Mouse (Mus musculus) heart, adult 2 months (tissue): Measurements from ENCODE around the gene Ucp2.

Experiments used
- CTCF ChIP-seq: fragments of 200-600 bp; IDR thresholded peaks from 2 replicates; pipeline ENCODE4 v1.8.1; 2022; ENCODE audit warnings: antibody characterized with exemption, mild to moderate bottlenecking, moderate library complexity
- POLR2A ChIP-seq: fragments of 200-500 bp; IDR thresholded peaks from 2 replicates; pipeline ENCODE4 v1.6.1; 2011; ENCODE audit warnings: mild to moderate bottlenecking, low read depth, low read length, control low read depth; ENCODE audit not compliant: insufficient read depth

DNA sequence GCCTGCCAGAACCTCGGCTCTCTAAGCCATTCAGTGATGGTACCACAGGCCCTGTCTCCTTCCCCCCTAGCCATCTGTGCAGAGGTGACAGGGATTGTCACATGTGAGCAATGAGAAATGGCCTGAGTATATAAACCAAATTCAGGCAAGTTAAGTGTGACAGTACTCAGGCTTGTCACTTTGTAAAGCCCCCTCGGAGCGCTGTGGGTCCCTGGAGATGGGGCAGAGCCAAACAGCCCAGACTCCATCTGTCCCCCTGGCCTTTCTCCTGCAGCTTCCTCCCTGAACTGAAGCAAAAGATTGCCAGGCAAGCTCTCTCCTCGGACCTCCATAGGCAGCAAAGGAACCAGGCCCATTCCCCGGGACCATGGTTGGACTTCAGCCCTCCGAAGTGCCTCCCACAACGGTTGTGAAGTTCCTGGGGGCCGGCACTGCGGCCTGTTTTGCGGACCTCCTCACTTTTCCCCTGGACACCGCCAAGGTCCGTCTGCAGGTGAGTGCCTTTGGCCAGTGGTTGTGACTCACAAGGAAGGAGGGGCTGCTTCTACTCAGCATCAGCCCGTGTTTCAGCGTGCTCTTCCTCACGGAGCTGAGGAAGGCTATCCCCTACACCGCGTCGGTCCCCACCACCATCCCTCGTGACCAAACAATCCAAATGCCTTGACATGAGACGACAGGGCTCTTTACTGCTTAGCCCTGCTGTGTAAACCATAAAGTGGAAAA, 13.9 kb upstream of the Ucp2 start:
- no peak for TF ChIP-seq POLR2A
- no peak for TF ChIP-seq CTCF
